Mouse (Mus musculus): Measurements from ENCODE around the gene Tenm3. TPM values are rescaled to one million over a fixed set of nuclear protein-coding genes. Genes with fewer than 3 reads are reported as not detected.

Gene Tenm3
- polyA plus RNA-seq, 1 experiment from 2014 or later: 36.8 TPM

DNA sequence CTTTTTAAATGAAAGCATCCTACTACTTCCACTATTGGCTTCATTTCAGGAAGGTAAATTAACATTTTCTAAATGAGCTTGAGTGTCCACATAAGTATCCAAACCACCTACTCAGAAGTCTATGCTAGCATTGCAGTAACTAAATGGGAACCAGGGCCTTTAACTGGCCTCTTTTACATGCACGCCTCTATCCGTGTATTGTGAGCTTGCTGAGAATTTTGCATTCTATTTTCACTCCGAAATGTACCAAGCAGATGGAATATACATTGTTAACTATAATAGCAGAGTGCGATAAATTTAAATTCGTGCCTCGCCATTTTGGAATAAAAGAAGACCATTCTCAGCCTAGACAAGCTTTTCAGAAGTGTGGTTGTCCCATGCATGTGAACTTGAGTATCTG is 521.5 kb downstream of the Tenm3 start:
- no peaks in the 10 kb centered on the region for H3K27me3 ChIP-seq (replicated peaks)
- ATAC-seq (ENCODE audit: low FRiP score, low read depth): no peak
- no peaks in the 10 kb centered on the region for H3K9me3 ChIP-seq
- H3K27ac ChIP-seq: no peak overlapping the region
- no peak overlapping the region for H3K4me2 ChIP-seq (replicated peaks)
- H3K9ac ChIP-seq: no peak overlapping the region
- no peaks in the 10 kb centered on the region; the same call in 1 of the 2 replicates for H3K4me1 ChIP-seq
- 94% methylated on average over 6 of the region's 6 CpGs for WGBS
- no peaks in the 10 kb centered on the region for H3K36me3 ChIP-seq
- H3K4me3 ChIP-seq: no peak overlapping the region

DNA sequence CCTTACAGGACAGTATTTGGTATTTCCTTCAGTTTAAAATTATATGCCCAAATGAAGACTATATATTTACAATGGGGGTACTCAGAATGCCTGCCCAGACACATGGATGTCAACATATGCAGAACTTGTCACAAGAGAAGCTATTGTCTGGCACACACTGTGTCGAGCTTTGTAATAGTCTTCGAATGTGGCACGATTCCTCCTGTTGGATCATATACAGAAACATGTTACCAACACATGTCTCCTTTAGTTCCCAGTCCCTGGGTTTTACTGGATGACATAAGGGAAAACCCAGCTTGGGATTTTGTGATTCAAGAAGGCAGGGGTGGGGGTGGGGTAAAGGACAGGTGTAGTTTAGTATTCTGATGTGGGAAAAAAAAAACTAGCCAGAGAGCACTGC is 524.1 kb downstream of the Tenm3 start:
- no peak overlapping the region for H3K4me2 ChIP-seq (replicated peaks)
- H3K9me3 ChIP-seq: no peaks in the 10 kb centered on the region
- ATAC-seq (ENCODE audit: low FRiP score, low read depth): no peak
- no peak overlapping the region for H3K9ac ChIP-seq
- no peak overlapping the region for H3K4me3 ChIP-seq
- WGBS: 89% methylated on average over 3 of the region's 3 CpGs
- H3K27ac ChIP-seq: no peak overlapping the region
- H3K27me3 ChIP-seq (replicated peaks): no peaks in the 10 kb centered on the region
- H3K36me3 ChIP-seq: no peaks in the 10 kb centered on the region
- no peaks in the 10 kb centered on the region; the same call in 1 of the 2 replicates for H3K4me1 ChIP-seq

DNA sequence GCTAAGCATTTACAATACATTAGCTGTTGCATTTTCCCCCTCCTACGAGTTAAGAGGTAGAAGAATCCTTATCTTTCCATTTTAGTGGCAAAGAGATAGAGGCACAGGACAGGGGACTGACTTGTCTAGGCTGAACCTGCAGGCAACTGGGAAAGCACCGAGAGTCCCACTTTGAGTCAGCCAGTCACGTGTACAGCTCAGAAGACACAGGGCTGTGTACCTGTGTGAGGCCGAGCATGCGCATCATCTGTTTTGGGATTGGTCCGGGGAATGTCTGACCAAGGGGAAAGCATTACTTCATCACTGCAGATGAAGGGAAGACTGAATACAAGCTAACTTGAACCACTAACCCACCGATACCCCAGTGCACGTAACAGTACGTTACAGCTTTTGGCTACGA is 526.3 kb downstream of the Tenm3 start:
- no peaks in the 10 kb centered on the region for H3K4me1 ChIP-seq
- no peak overlapping the region for H3K9ac ChIP-seq
- no peaks in the 10 kb centered on the region for H3K36me3 ChIP-seq
- WGBS: 92% methylated on average over 10 of the region's 10 CpGs
- no peak overlapping the region for H3K4me3 ChIP-seq
- ATAC-seq (ENCODE audit: low FRiP score, low read depth): no peak
- H3K27ac ChIP-seq: no peak overlapping the region
- no peak overlapping the region for H3K4me2 ChIP-seq (replicated peaks)
- no peaks in the 10 kb centered on the region for H3K27me3 ChIP-seq (replicated peaks)
- H3K9me3 ChIP-seq: no peaks in the 10 kb centered on the region

DNA sequence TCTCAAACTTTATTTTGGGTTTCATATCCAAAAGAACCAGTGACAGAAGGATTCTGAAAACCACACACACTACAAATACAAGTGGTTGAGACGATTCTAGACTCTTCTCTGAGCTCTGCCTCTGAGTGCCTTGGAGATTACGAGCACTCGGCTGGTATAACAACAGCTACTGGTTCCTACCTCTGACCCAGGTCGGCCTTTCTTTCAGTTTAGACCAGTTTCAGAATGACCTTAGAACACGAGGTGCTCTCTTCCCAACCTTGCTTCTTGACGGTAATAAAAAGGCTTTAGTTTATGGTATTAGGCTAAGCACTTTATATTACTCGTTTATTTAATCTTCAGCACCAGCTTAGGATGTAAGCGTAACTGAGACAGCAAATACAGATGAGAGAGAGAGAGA is 528.1 kb downstream of the Tenm3 start:
- ATAC-seq (ENCODE audit: low FRiP score, low read depth): no peak
- Histone ChIP-seq H3K4me1 (peaks cover under 1% of the 10 kb centered on the region; the same call in 1 of the 2 replicates), H3K36me3 (no peaks in the 10 kb centered on the region), H3K9me3 (no peaks in the 10 kb centered on the region), H3K9ac (no peak overlapping the region), H3K27me3 (replicated peaks) (no peaks in the 10 kb centered on the region), H3K4me3 (no peak overlapping the region), H3K27ac (no peak overlapping the region), H3K4me2 (replicated peaks) (no peak overlapping the region)
- 81% methylated on average over 8 of the region's 8 CpGs for WGBS

DNA sequence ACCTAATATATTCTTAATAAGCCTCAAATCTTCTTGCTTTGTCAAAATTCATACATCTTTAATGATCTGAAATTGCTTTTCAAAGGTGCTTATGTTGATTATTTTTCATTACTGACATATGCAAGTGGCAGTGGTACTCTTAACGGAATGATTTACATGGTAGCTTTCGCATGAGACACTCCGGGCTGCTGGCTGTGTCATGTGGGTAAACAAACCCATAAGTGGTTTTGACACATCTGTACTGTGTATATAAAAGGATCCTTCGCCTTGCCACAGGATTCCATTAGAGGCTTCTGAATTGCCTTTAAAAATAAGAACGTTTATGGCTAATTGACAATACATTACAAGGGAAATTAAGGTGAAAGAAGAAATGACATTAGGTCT is 529.8 kb downstream of the Tenm3 start:
- H3K27ac ChIP-seq: no peak overlapping the region
- no peak overlapping the region for H3K4me3 ChIP-seq
- H3K9me3 ChIP-seq: no peaks in the 10 kb centered on the region
- no peaks in the 10 kb centered on the region for H3K36me3 ChIP-seq
- H3K9ac ChIP-seq: no peak overlapping the region
- WGBS: 55% methylated on average over 5 of the region's 5 CpGs
- no peaks in the 10 kb centered on the region for H3K27me3 ChIP-seq (replicated peaks)
- H3K4me2 ChIP-seq (replicated peaks): no peak overlapping the region
- peaks cover 10% of the 10 kb centered on the region; the same call in 1 of the 2 replicates for H3K4me1 ChIP-seq
- ATAC-seq (ENCODE audit: low FRiP score, low read depth): peak; percentile 69

DNA sequence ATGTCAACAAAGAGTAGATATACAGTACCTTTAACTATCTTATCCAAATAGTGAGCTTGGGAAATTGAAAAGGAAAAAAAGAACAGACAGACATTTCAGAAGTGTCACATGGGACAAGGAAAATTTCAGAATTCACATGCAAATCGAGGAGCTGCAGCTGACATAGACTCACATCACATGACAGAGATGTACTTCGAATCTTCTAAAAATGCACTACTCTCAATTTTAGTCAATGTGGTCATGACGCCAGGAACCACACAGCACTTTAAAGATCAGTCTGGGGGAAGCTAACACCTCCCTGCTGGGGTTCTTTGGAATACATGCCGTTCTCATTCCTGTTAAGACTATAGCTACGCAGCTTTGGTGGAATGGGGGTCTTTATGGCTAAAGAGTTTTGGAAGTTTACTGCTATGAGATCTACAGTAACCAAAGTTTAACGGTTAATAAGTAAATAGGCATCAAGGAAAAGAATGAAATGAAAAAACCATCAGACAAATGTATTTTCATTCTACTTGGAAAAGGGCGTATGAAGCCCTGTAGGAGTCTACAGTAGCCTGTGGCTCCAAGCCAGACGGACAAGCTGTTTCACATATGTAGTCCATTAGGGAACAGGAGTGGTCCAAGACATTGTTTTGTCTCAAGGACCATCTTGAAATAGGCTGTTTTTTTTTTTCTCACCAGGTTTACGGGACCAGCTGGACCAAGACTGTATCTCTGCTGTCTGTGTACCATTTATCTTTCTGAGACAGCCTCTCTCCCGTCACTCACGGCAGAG is 530.4 kb downstream of the Tenm3 start:
- WGBS: 68% methylated on average over 11 of the region's 11 CpGs
- H3K9ac ChIP-seq: no peak overlapping the region
- H3K36me3 ChIP-seq: no peaks in the 10 kb centered on the region
- H3K4me3 ChIP-seq: no peak overlapping the region
- H3K9me3 ChIP-seq: no peaks in the 10 kb centered on the region
- peaks cover 10% of the 10 kb centered on the region; the same call in 1 of the 2 replicates for H3K4me1 ChIP-seq
- no peak overlapping the region for H3K27ac ChIP-seq
- H3K27me3 ChIP-seq (replicated peaks): no peaks in the 10 kb centered on the region
- no peak overlapping the region for H3K4me2 ChIP-seq (replicated peaks)
- ATAC-seq (ENCODE audit: low FRiP score, low read depth): no peak

DNA sequence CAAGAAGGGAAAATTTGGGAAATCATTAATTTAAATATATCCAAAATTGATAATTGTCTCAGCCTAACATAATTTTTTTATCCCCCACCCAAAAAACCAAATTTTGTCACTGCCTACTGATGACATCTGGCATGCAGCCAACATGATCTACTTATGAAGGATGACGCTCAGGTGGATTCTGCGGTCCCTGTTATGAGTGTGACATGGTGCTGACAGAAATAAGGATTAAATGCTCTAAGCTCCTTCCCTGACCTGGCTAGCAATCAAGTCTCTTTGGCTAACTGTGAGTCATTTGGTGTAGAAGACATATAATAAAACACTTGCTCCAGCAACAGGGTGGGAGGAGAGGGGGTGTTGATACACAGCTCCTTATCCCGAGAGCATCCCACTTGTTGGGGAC is 532.0 kb downstream of the Tenm3 start:
- Histone ChIP-seq H3K4me2 (replicated peaks) (no peak overlapping the region), H3K9me3 (no peaks in the 10 kb centered on the region), H3K9ac (no peak overlapping the region), H3K36me3 (no peaks in the 10 kb centered on the region), H3K4me3 (no peak overlapping the region), H3K27me3 (replicated peaks) (no peaks in the 10 kb centered on the region), H3K4me1 (peaks cover 10% of the 10 kb centered on the region; the same call in 1 of the 2 replicates), H3K27ac (no peak overlapping the region)
- 86% methylated on average over 3 of the region's 3 CpGs for WGBS
- no peak for ATAC-seq (ENCODE audit: low FRiP score, low read depth)

DNA sequence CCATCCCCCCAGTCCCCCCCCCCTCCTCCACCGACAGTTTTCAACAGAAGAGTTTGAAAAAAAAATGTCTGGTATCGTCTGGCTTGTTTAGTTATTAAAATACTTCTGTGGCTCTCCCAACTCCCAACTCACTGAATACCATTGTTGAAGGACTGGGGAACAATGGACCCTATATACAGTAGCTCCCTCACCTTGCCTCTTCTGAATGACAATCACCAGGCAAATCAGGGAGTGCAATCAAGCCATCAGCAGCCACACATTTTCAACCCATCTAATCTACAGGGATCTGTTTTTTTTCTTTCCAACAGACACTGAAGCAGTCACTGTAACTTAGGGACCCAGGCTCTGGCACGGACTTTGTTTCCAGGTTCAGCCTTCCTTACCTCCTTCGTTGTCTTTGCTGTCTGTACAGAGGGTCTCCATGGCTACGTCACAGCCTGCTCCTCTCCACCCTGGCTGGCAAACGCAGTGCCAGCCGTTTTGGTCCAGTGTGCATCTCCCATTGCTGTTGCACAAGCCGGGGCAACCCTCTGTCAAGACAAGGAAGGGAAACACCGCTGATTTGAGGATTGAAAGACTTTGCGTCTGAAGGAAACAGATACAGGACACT is 533.4 kb downstream of the Tenm3 start:
- no peak for ATAC-seq (ENCODE audit: low FRiP score, low read depth)
- no peaks in the 10 kb centered on the region for H3K27me3 ChIP-seq (replicated peaks)

DNA sequence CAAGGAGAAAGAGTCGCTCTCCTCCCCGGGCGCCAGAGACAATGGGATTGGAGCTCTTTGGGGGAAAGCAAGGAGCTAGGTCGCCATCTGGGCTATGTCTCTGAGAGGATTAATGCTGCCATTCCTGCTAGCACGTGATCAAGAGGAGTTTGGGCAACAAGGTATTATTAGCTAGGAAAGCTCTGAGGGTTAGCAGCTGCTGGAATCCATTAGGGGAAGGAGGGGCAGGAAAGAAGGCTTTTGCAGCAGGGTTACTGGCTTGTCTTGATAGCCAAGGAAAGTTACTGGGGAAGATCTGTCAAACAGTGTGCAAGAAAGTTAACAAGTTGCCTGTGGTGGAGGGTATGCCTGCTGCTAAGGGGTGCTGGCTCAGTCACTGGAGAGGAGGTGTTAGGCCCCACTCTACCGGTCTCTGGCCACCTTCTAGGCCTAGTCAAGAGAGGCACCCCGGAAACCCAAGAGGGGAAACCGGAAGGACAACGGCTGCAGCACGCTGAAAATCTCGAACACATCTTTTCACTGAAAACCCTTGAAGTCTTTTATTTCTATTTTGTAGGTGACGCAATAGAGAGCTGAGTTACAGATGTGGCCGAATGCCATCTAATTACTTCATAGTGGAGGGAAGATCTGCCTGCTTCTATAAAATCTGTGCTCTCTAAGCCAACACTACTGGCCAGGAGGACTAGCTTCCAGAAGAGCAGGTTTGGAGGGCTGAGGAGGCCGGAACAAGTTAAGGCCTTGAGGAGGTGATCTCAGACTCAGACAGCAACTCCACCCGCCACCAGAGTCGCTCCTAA is 534.4 kb downstream of the Tenm3 start:
- Histone ChIP-seq H3K4me1 (peaks cover 10% of the 10 kb centered on the region; the same call in 1 of the 2 replicates), H3K9me3 (no peaks in the 10 kb centered on the region), H3K9ac (no peak overlapping the region), H3K36me3 (no peaks in the 10 kb centered on the region), H3K4me3 (no peak overlapping the region), H3K27me3 (replicated peaks) (no peaks in the 10 kb centered on the region), H3K27ac (no peak overlapping the region), H3K4me2 (replicated peaks) (no peak overlapping the region)
- ATAC-seq (ENCODE audit: low FRiP score, low read depth): 0 out of 2 replicates have a peak, but pooled peaks have one; percentile 23
- 59% methylated on average over 16 of the region's 16 CpGs for WGBS

More for the DNA sequence above, 533.4 kb downstream of the Tenm3 start:
- no peak overlapping the region for H3K9ac ChIP-seq
- no peak overlapping the region for H3K4me2 ChIP-seq (replicated peaks)
- H3K4me3 ChIP-seq: no peak overlapping the region
- no peak overlapping the region for H3K27ac ChIP-seq
- H3K36me3 ChIP-seq: no peaks in the 10 kb centered on the region
- peaks cover 10% of the 10 kb centered on the region; the same call in 1 of the 2 replicates for H3K4me1 ChIP-seq
- WGBS: 49% methylated on average over 10 of the region's 10 CpGs
- no peaks in the 10 kb centered on the region for H3K9me3 ChIP-seq

DNA sequence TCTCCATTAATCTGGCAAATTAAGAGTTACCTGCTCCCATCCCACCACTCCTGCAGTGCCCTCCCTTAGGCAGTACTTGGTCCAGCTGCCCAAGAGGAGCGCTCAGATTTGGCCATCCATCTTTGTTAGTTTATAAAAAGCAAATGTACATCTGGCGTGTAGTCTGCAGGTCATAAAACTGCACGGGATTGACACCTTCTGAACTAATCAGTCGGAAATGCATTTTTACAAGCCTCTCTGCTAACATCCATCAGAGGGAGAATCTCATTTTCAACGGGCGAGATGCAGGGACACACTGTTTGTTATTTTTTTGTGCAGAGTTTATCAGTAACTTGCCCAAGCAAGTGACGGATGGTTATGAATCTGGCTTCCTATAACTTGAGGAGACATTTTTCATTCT is 539.5 kb downstream of the Tenm3 start:
- H3K4me2 ChIP-seq (replicated peaks): no peak overlapping the region
- H3K4me1 ChIP-seq: peaks cover 4% of the 10 kb centered on the region; the same call in 1 of the 2 replicates
- WGBS: 58% methylated on average over 7 of the region's 7 CpGs
- H3K27ac ChIP-seq: no peak overlapping the region
- no peaks in the 10 kb centered on the region for H3K9me3 ChIP-seq
- no peak overlapping the region for H3K4me3 ChIP-seq
- no peak overlapping the region for H3K9ac ChIP-seq
- H3K36me3 ChIP-seq: no peaks in the 10 kb centered on the region; the same call in 1 of the 2 replicates
- ATAC-seq (ENCODE audit: low FRiP score, low read depth): no peak
- no peaks in the 10 kb centered on the region for H3K27me3 ChIP-seq (replicated peaks)

DNA sequence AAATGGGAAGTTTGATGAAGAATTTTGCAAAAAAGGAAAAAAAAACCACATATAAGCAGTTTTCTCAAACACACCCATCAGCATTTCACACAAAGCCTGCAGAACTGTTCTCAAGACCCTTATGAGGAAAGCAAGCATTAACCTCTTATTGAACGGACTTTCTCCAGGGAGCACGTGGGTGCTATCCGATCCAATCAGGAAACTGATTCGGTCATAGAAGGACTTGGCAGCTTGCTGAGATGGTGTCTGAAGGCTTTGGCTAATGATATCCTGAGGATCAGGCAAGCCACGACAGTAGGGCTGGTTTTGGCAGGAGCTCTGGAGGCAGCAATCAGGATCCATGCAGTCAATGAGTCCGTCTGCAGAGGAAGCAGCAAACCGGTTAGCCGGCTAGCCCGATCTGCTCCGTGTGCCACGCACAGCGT is 543.1 kb downstream of the Tenm3 start:
- H3K27ac ChIP-seq: no peak overlapping the region
- 56% methylated on average over 12 of the region's 12 CpGs for WGBS
- 0 out of 2 replicates have a peak overlapping the region, but pooled peaks have one; percentile 12 for H3K4me2 ChIP-seq (replicated peaks)
- no peaks in the 10 kb centered on the region for H3K9me3 ChIP-seq
- ATAC-seq (ENCODE audit: low FRiP score, low read depth): peak; percentile 43; the same call in 1 of the 2 replicates
- H3K4me1 ChIP-seq: 0 out of 2 replicates have a peak, but pooled peaks cover 4% of the 10 kb centered on the region
- peaks cover 11% of the 10 kb centered on the region; the same call in 1 of the 2 replicates for H3K27me3 ChIP-seq (replicated peaks)
- H3K4me3 ChIP-seq: no peak overlapping the region
- peaks cover 25% of the 10 kb centered on the region for H3K36me3 ChIP-seq
- H3K9ac ChIP-seq: no peak overlapping the region

DNA sequence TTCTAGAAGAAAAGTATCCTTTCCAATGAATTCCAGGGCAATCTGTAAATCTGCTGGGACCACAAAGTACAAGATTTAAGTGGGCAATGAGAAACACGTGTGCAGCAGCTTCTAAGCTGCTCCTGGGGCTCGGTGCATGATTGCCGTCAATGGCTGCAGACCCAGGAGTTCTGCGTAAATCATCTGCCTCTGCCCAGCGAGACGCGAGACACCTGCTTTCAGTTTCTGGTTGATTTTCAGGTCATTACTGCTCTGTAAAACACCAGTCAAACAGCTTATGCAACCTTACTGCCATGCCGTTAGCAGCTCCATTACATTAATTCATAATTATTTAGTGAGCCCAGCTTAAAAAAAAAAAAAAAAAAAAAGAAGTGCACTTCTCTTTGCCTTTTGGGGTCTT is 543.7 kb downstream of the Tenm3 start:
- peak; percentile 55; the same call in 1 of the 2 replicates for ATAC-seq (ENCODE audit: low FRiP score, low read depth)
- Histone ChIP-seq H3K27me3 (replicated peaks) (peaks cover 11% of the 10 kb centered on the region; the same call in 1 of the 2 replicates), H3K36me3 (peaks cover 30% of the 10 kb centered on the region), H3K4me1 (0 out of 2 replicates have a peak, but pooled peaks cover 4% of the 10 kb centered on the region), H3K4me2 (replicated peaks) (no peak overlapping the region), H3K9me3 (no peaks in the 10 kb centered on the region), H3K4me3 (no peak overlapping the region), H3K9ac (no peak overlapping the region), H3K27ac (no peak overlapping the region)
- WGBS: 19% methylated on average over 8 of the region's 8 CpGs
